8 mouse cellular contexts compared by ENCODE assay signal in genomic region chr12:85598611-85599477, GRCm38 (mm10). TPM values are rescaled to one million over a fixed set of nuclear protein-coding genes. Genes with fewer than 3 reads are reported as not detected.
A peak's percentile ranks its signal among the peaks of the same experiment; 100 is the strongest.
DNase-seq lines count a peak whose midpoint lies in the region; ATAC-seq and TF ChIP-seq lines count a peak whose summit lies in the region.

Jdp2 (plus strand) TSS chr12:85599027.

- H3K4me2 ChIP-seq in intestine, postnatal 0 days (replicated peaks; ENCODE audit: low read depth) = peak within 1 kb of the TSS; percentile 92
- H3K4me2 ChIP-seq in limb, embryonic 11.5 days (ENCODE audit: low read depth, severe bottlenecking) = peak within 1 kb of the TSS; percentile 98
- H3K4me2 ChIP-seq in midbrain, embryonic 13.5 days (replicated peaks) = peak within 1 kb of the TSS; percentile 76

- H3K4me3 ChIP-seq in intestine, postnatal 0 days (ENCODE audit: low read depth, low read length) = peak within 1 kb of the TSS; percentile 82
- H3K4me3 ChIP-seq in limb, embryonic 11.5 days (ENCODE audit: low read depth, low read length) = peak within 1 kb of the TSS; percentile 67
- peak within 1 kb of the TSS; percentile 76 for H3K4me3 ChIP-seq in midbrain, embryonic 13.5 days (replicated peaks)

- DNase-seq in adrenal gland, adult 2 months = peak; percentile 96
- DNase-seq in embryo, embryonic 9.5 days (ENCODE audit: extremely low spot score) = peak; percentile 80
- peak; percentile 77 for DNase-seq in limb, embryonic 11.5 days (ENCODE audit: low spot score)
- DNase-seq in skeletal muscle tissue, adult 2 months (ENCODE audit: low read depth, low spot score) = peak; percentile 91

- peak; percentile 73 for ATAC-seq in granulocyte monocyte progenitor cell, adult 5-6 weeks (replicated peaks; ENCODE audit: poor library complexity, severe bottlenecking)
- ATAC-seq in intestine, postnatal 0 days = peak; percentile 76
- ATAC-seq in limb, embryonic 11.5 days (ENCODE audit: insufficient number of reproducible peaks, low FRiP score, low TSS enrichment, low read depth) = peak; percentile 80; the same call in 1 of the 2 replicates
- ATAC-seq in midbrain, embryonic 13.5 days = peak; percentile 92
- ATAC-seq in erythroid progenitor cell, adult 5-6 weeks (replicated peaks; ENCODE audit: low FRiP score, poor library complexity, severe bottlenecking) = no peak

- no peaks in the 10 kb centered on the region; the same call in 1 of the 2 replicates for H3K4me1 ChIP-seq in intestine, postnatal 0 days (replicated peaks; ENCODE audit: control insufficient read depth, insufficient read depth, low read length)
- H3K4me1 ChIP-seq in limb, embryonic 11.5 days (ENCODE audit: control insufficient read depth, insufficient read depth, low read length) = peaks cover 2% of the 10 kb centered on the region; the same call in 1 of the 2 replicates
- peaks cover 23% of the 10 kb centered on the region for H3K4me1 ChIP-seq in midbrain, embryonic 13.5 days (replicated peaks)

- no peaks in the 10 kb centered on the region for H3K36me3 ChIP-seq in intestine, postnatal 0 days (ENCODE audit: control insufficient read depth, insufficient read depth)
- H3K36me3 ChIP-seq in limb, embryonic 11.5 days (ENCODE audit: control insufficient read depth, insufficient read depth, low read length) = no peaks in the 10 kb centered on the region
- H3K36me3 ChIP-seq in midbrain, embryonic 13.5 days = no peaks in the 10 kb centered on the region

- H3K9ac ChIP-seq in intestine, postnatal 0 days (ENCODE audit: low read depth, low read length) = peak within 1 kb of the TSS; percentile 87
- peak within 1 kb of the TSS; percentile 73 for H3K9ac ChIP-seq in limb, embryonic 11.5 days (ENCODE audit: low read length)
- peak within 1 kb of the TSS; percentile 92 for H3K9ac ChIP-seq in midbrain, embryonic 13.5 days (replicated peaks)

- under 1% methylated on average over 74 of the region's 90 CpGs for WGBS in intestine, postnatal 0 days
- under 1% methylated on average over 74 of the region's 90 CpGs for WGBS in limb, embryonic 11.5 days
- under 1% methylated on average over 52 of the region's 90 CpGs for WGBS in midbrain, embryonic 13.5 days

- TF ChIP-seq CTCF in intestine, postnatal 0 days (IDR thresholded peaks at IDR 0.05; ENCODE audit: low read depth) = peak; percentile 46

- H3K27ac ChIP-seq in intestine, postnatal 0 days (ENCODE audit: low read depth, low read length) = peak within 1 kb of the TSS; percentile 88
- no peak within 1 kb of the TSS for H3K27ac ChIP-seq in limb, embryonic 11.5 days (replicated peaks; ENCODE audit: low read depth, low read length)
- peak within 1 kb of the TSS; percentile 87 for H3K27ac ChIP-seq in midbrain, embryonic 13.5 days

- no peaks in the 10 kb centered on the region for H3K9me3 ChIP-seq in intestine, postnatal 0 days (ENCODE audit: control insufficient read depth)
- H3K9me3 ChIP-seq in limb, embryonic 11.5 days (ENCODE audit: control insufficient read depth, low read length) = no peaks in the 10 kb centered on the region
- H3K9me3 ChIP-seq in midbrain, embryonic 13.5 days = no peaks in the 10 kb centered on the region

- peaks cover 6% of the 10 kb centered on the region; the same call in 1 of the 2 replicates for H3K27me3 ChIP-seq in intestine, postnatal 0 days (replicated peaks; ENCODE audit: control insufficient read depth, insufficient read depth, low read length)
- H3K27me3 ChIP-seq in limb, embryonic 11.5 days (ENCODE audit: control insufficient read depth, insufficient read depth, low read length) = peaks cover 16% of the 10 kb centered on the region; the same call in 1 of the 2 replicates
- peaks cover 6% of the 10 kb centered on the region for H3K27me3 ChIP-seq in midbrain, embryonic 13.5 days

RNA-seq across cellular contexts. Expression of gene Jdp2, which starts in this region (rescaled TPM):
- total RNA-seq in adrenal gland, adult 2 months (2021) = 10 to 100 TPM; 17.6 to 22.1 TPM
- polyA plus RNA-seq in adrenal gland, adult 2 months (2012; rRNA removed) = 16.3 and 16.9 TPM in 2 replicates
- 22.5 and 27.5 TPM in 2 replicates for total RNA-seq in granulocyte monocyte progenitor cell, adult 5-6 weeks (2014; fragmentation: Nextera tagmentation)
- total RNA-seq in granulocyte monocyte progenitor cell, adult 5-6 weeks (2017) = 30.5 and 39.8 TPM in 2 replicates
- polyA plus RNA-seq in intestine, postnatal 0 days (2015; fragmentation: Nextera tagmentation; extraction: Ambion mirVana) = 0.44 TPM in 2 replicates
- 0.17 and 0.41 TPM in 2 replicates for polyA plus RNA-seq in limb, embryonic 11.5 days (2014; fragmentation: Nextera tagmentation; extraction: Ambion mirVana)
- 0.24 and 0.34 TPM in 2 replicates for polyA plus RNA-seq in midbrain, embryonic 13.5 days (2015; fragmentation: Nextera tagmentation; extraction: Ambion mirVana)
- total RNA-seq in erythroid progenitor cell, adult 5-6 weeks (2015; ENCODE audit: low replicate concordance) = 0.84 and 6.5 TPM in 2 replicates
- total RNA-seq in erythroid progenitor cell, adult 5-6 weeks (2017; ENCODE audit: low replicate concordance) = 1.8 and 4.9 TPM in 2 replicates

Comparison
In these comparisons a context has a peak if more than half of its experiments do, and no peak if none do; other contexts are left out.
1. RNA of gene Jdp2 (polyA plus RNA-seq): 16.3 to 16.9 TPM in adrenal gland, adult 2 months; 0.44 TPM in intestine, postnatal 0 days, 0.24 to 0.34 TPM in midbrain, embryonic 13.5 days and 0.17 to 0.41 TPM in limb, embryonic 11.5 days; every median in the first group is over 10 times any median in the second.
2. Peak in ATAC-seq, H3K4me3 ChIP-seq, H3K27ac ChIP-seq, H3K9ac ChIP-seq and H3K4me2 ChIP-seq in intestine, postnatal 0 days; RNA of the gene not detected or under 1 TPM.
3. Peak in DNase-seq, ATAC-seq, H3K4me3 ChIP-seq, H3K9ac ChIP-seq and H3K4me2 ChIP-seq in limb, embryonic 11.5 days; RNA of the gene not detected or under 1 TPM.
4. Peak in ATAC-seq, H3K4me3 ChIP-seq, H3K27ac ChIP-seq, H3K9ac ChIP-seq and H3K4me2 ChIP-seq in midbrain, embryonic 13.5 days; RNA of the gene not detected or under 1 TPM.
5. Peak in every context shown above with its lines, with median percentiles within 50 percentile points of each other: DNase-seq, H3K4me2 ChIP-seq, H3K4me3 ChIP-seq and H3K9ac ChIP-seq.